Mouse (Mus musculus): ENCODE results near the gene Txndc15.

DNA sequence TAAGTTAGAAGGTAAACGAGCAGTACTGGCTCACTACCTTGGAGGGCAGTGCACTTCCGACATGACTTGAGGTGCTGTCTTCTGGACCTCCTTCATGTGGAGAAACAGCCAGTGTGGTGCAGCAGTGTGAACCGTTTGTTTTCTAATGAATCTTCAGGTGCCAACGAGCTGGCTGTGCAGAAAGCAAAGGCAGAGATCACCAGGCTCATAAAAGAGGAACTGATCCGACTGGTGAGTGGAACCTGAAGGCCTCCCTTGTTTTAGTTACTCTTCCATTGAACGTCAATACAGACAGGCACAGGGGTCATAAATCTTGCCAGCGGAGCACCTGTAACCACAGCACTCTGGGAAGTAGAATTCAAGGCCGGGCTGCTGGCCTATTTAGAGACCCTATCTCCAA lies 37.1 kb upstream of the Txndc15 start:
- TF ChIP-seq CTCF (IDR thresholded peaks at IDR 0.05) (no peak), POLR2A (IDR thresholded peaks at IDR 0.05; ENCODE audit: insufficient read depth, low read depth, low read length) (no peak), EP300 (IDR thresholded peaks at IDR 0.05; ENCODE audit: insufficient read depth, low read depth, low read length) (no peak)

Data from heart, adult 2 months (tissue).